Mouse (Mus musculus) bone marrow, adult 2 months (tissue): ENCODE results near the gene Lats1.
"Not testable (repeated sequence)": the region's sequence is repeated elsewhere in the genome, so short reads cannot be mapped to it uniquely, and the experiment has no call there.

ENCODE experiments used
- CTCF ChIP-seq: fragments of 200-500 bp; IDR thresholded peaks from 2 replicates; pipeline ENCODE4 v1.5.1; 2011; ENCODE audit warnings: low read length, control low read depth; ENCODE audit not compliant: control insufficient read depth, insufficient read depth
- POLR2A ChIP-seq: fragments of 200-500 bp; IDR thresholded peaks from 2 replicates; pipeline ENCODE4 v1.6.1; 2011; ENCODE audit warnings: low read depth, mild to moderate bottlenecking, control low read depth, low read length, borderline replicate concordance; ENCODE audit not compliant: control insufficient read depth

DNA sequence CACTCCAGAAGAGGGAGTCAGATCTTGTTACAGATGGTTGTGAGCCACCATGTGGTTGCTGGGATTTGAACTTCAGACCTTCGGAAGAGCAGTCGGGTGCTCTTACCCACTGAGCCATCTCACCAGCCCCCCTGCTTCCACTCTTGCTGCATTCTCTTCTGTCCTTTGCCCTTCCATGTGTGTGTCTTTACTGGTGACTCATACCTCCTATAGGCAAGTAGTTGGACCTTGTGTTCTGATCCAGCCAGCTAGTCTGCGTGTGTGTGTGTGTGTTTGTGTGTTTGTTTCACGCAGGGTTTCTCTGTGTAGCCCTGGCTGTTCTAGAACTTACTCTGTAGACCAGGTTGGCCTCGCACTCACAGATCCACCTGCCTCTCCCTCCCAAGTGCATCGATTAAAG lies 64.5 kb downstream of the Lats1 start:
- TF ChIP-seq CTCF, POLR2A: not testable (repeated sequence)
